Mouse (Mus musculus): ENCODE measurements around the gene Pts. TPM values are rescaled to one million over a fixed set of nuclear protein-coding genes. Genes with fewer than 3 reads are reported as not detected.

Gene Pts
- 29.6 and 30.3 TPM in 2 replicates for polyA plus RNA-seq (2012; rRNA removed)

DNA sequence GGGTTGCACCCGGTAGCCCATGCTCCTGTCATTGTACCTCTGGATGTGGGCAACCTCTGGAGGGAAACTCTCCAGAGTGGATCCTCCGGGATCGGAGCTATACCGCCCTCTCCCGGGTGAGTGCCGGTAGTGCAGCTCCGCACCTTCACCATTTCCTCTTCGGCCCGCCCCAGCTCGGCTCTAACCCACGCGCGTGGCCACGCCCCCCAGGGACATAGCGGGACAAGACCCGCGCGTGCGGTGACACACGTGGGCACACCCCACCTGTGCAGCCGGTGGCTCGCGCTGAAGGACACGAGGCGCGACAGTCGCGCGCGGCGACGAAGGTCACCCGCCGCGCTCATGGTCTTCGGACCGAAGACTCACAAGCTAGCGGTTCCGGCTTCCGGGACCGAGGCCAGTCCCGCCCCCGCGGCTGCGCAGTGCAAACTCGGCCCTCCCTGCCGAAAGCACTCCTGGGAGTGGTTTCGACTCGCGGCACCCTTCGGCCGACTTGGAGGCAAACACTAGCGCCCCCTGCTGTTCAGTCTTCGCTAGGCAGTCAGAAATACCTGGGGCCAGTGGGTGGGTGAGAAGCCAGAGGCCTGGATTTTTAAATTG lies at the start of gene Pts:
TSS of gene Pts (minus strand) at position 432 of the 600 bp plus-strand sequence.

DNA sequence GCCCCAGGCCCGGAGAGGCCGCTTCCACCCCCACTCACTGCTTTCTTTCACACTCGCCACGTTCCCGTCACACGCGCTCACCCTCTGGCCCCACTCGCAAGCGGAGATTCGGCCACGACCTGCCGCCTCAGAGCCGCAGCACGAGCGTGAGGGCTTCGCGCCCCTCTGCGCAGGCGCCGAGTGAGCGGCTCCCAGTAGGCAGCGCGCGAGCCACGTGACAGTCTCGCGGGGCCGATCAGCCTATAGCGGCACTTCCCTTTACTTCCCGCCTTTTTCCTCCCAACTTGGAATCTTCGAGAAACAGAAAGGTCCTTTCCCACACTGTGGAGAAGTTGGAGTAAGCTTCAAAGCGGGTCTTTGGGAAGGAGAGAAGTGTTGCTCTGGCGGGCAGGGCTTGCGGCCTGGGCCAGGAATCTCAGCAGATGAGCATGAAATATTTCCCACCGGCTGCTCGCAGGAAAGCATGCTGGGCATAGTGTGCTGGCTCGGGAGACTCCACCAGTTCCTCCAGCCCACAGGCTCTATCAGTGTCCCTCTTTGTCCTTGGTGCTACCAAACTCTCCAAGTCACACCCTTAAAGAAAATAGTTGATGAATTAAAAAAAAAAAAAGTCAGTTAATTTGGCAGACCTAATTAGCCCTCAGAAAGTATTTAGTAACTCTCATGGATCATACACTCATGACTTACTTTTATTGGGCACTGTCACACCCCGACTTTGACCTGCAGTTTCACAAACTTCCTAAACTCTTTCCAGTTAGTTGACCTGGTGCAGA lies 32.8 kb upstream of the Pts start, which contains the start of gene Tex12:
TSS of gene Tex12 (minus strand) at position 181 of the 773 bp plus-strand sequence.

DNA sequence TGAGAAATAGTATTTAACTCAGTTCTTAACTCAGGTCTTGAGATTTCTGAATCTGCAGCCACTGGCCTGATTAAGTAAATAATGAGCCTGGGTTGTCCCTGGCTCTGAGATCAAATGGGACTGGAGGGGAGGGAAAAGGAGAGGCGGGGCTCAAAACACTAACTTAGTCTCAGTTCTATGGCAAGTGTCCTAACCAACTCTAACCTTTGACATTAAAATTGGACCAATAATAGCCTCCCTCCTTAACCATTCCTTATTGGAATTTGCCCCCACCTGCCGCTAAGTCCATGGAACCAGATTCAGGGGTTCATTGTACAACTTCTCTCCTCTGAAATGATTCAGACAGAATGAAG lies 26.5 kb upstream of the Pts start, which contains the start of gene Bco2:
TSS of gene Bco2 (minus strand) at position 88 of the 353 bp plus-strand sequence.

DNA sequence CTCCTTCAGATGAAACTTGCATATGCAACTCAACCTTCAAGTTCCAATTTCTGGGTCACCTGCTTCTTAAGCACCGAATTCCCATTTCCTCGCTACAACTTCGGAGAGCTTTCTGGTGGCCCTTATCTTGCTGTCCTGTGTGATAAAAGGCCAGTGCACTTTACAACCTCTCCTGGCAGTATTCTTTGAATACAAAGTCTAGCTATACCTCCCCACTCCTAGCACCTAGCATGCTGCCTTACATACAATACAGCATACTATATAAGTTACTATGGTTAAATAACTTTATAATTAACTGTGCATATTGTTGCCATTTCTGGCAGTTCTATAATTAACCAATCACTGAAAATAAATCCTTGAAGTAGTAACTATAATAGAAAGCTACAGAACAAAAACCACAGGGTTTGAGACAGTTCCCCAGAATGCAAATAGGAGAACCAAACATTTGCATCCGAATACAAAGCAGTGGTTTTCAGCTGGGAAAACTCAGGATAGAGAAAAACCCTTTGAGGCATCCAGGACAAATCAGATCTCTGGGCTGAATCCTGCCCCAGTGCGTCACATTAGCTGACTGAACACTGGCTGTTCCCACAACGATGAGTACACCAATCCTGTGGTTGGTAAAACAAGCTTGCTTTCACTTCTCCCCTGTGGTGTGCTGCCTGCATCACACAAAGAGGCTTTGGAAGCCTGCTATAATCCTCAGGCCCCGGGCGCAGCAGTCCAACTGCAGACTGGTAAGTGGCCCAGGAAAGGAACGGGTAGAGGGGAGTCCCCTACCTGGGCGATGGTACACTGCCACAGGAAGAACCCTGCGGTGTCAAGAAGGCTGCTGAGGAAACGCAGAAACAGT lies 25.9 kb upstream of the Pts start, which contains the start of gene Il18:
TSS of gene Il18 (plus strand) at position 587 of the 853 bp plus-strand sequence.

DNA sequence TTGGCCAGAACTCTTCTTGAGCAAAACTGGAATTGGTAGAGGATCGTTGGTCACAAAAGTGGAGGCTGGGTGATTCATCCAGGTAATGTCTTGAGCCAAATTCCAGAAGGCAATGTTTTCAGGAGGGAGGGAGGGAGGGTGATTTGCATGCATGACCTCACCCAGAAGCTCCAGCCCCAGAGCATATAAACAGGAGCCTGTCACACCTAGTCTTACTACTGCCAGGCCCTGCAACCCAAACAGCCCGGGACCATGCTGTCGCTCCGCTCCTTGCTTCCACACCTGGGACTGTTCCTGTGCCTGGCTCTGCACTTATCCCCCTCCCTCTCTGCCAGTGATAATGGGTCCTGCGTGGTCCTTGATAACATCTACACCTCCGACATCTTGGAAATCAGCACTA lies 34.2 kb downstream of the Pts start, which contains the start of gene Plet1:
TSS of gene Plet1 (plus strand) at position 215 of the 400 bp plus-strand sequence.

Other genes with a start within 250 kb of the Pts start
- 49.8 and 89.9 TPM in 2 replicates for gene Rpl10-ps3, start 183.8 kb downstream of the Pts start, polyA plus RNA-seq (2012; rRNA removed)
- 0.92 and 1.3 TPM in 2 replicates for gene Plet1, start 34.2 kb downstream of the Pts start, polyA plus RNA-seq (2012; rRNA removed)
- gene Il18, start 26.1 kb upstream of the Pts start, polyA plus RNA-seq (2012; rRNA removed), result 10.0 and 12.3 TPM in 2 replicates
- gene Bco2, start 26.5 kb upstream of the Pts start, polyA plus RNA-seq (2012; rRNA removed), result 1.4 and 2.0 TPM in 2 replicates
- gene Tex12, start 32.6 kb upstream of the Pts start, polyA plus RNA-seq (2012; rRNA removed), result not detected in 2 replicates
- 266 and 282 TPM in 2 replicates for gene Sdhd, start 75.1 kb upstream of the Pts start, polyA plus RNA-seq (2012; rRNA removed)
- gene Timm8b, start 75.2 kb upstream of the Pts start, polyA plus RNA-seq (2012; rRNA removed), result 159 and 160 TPM in 2 replicates
- 0.37 and 0.52 TPM in 2 replicates for gene Pih1d2, start 88.6 kb upstream of the Pts start, polyA plus RNA-seq (2012; rRNA removed)
- 4.4 and 4.5 TPM in 2 replicates for gene Nkapd1, start 88.7 kb upstream of the Pts start, polyA plus RNA-seq (2012; rRNA removed)
- gene Dlat, start 131.1 kb upstream of the Pts start, polyA plus RNA-seq (2012; rRNA removed), result 15.9 and 18.7 TPM in 2 replicates
- gene Dixdc1, start 210.8 kb upstream of the Pts start, polyA plus RNA-seq (2012; rRNA removed), result 3.8 and 4.7 TPM in 2 replicates
- 7.6 and 9.8 TPM in 2 replicates for gene 2310030G06Rik, start 217.8 kb upstream of the Pts start, polyA plus RNA-seq (2012; rRNA removed)
- 3.7 and 5.2 TPM in 2 replicates for gene Cryab, start 222.6 kb upstream of the Pts start, polyA plus RNA-seq (2012; rRNA removed)
- 1.3 and 1.4 TPM in 2 replicates for gene Hspb2, start 223.6 kb upstream of the Pts start, polyA plus RNA-seq (2012; rRNA removed)
- gene Fdxacb1, start 239.5 kb upstream of the Pts start, polyA plus RNA-seq (2012; rRNA removed), result 3.5 and 3.6 TPM in 2 replicates
- 8.5 TPM in 2 replicates for gene Alg9, start 246.3 kb upstream of the Pts start, polyA plus RNA-seq (2012; rRNA removed)
- gene 1110032A03Rik, start 246.8 kb upstream of the Pts start, polyA plus RNA-seq (2012; rRNA removed), result 22.5 and 25.7 TPM in 2 replicates

All from liver, embryonic 18 days (tissue).